Mouse (Mus musculus): ENCODE results near the gene Gm5741. TPM values are rescaled to one million over a fixed set of nuclear protein-coding genes. Genes with fewer than 3 reads are reported as not detected.

The Gm5741 gene
- polyA plus RNA-seq, 1 experiment from 2014 or later = not detected

GRCm38 (mm10) chr8:85035728-85036310 is 32.0 kb downstream of the Gm5741 start:
- peaks cover 34% of the 10 kb centered on the region for H3K4me1 ChIP-seq
- peaks cover 51% of the 10 kb centered on the region for H3K36me3 ChIP-seq
- peak overlapping the region; percentile 99 for H3K27ac ChIP-seq
- DNase-seq (ENCODE audit: low spot score) = peak; percentile 51
- H3K9me3 ChIP-seq (replicated peaks) = no peaks in the 10 kb centered on the region
- H3K4me3 ChIP-seq = peak overlapping the region; percentile 81
- no peaks in the 10 kb centered on the region for H3K27me3 ChIP-seq (ENCODE audit: low read depth, poor library complexity, severe bottlenecking)
- WGBS = 2% methylated on average over 15 of the region's 15 CpGs

GRCm38 (mm10) chr8:85035165-85035727 is 32.5 kb downstream of the Gm5741 start:
- H3K27ac ChIP-seq = peak overlapping the region; percentile 99
- 8% methylated on average over 12 of the region's 12 CpGs for WGBS
- H3K36me3 ChIP-seq = peaks cover 51% of the 10 kb centered on the region

GRCm38 (mm10) chr8:85034764-85035163 is 33.0 kb downstream of the Gm5741 start:
- H3K4me1 ChIP-seq = peaks cover 34% of the 10 kb centered on the region
- no peaks in the 10 kb centered on the region for H3K9me3 ChIP-seq (replicated peaks)
- H3K27me3 ChIP-seq (ENCODE audit: low read depth, poor library complexity, severe bottlenecking) = no peaks in the 10 kb centered on the region
- peak overlapping the region; percentile 99 for H3K27ac ChIP-seq
- peak overlapping the region; percentile 81 for H3K4me3 ChIP-seq
- peaks cover 51% of the 10 kb centered on the region for H3K36me3 ChIP-seq
- peak; percentile 83 for DNase-seq (ENCODE audit: low spot score)
- 4% methylated on average over 13 of the region's 13 CpGs for WGBS

More at GRCm38 (mm10) chr8:85035165-85035727, 32.5 kb downstream of the Gm5741 start:
- peak overlapping the region; percentile 81 for H3K4me3 ChIP-seq
- H3K4me1 ChIP-seq = peaks cover 34% of the 10 kb centered on the region
- no peaks in the 10 kb centered on the region for H3K9me3 ChIP-seq (replicated peaks)
- no peak for DNase-seq (ENCODE audit: low spot score)
- no peaks in the 10 kb centered on the region for H3K27me3 ChIP-seq (ENCODE audit: low read depth, poor library complexity, severe bottlenecking)

DNA sequence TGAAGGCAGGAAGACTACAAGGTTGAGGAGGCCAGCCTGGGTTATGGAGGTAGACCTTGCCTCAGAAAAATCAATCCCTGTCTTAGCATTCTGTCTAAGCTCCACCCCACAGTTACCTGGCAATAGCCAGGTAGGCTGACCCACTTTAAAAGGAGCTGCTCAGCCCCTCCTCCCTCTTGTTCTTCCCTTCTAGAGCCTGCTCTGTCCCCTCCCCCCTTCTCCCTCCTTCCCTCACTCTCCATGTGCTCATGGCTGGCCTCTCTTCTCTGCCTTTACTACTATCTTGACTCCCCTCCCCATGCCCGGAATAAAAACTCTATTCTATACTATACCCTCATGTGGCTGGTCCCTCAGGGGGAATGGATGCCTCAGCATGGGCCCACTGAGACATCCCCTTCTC is 33.9 kb downstream of the Gm5741 start:
- Histone ChIP-seq H3K36me3 (peaks cover 54% of the 10 kb centered on the region), H3K4me3 (0 out of 2 replicates have a peak overlapping the region, but pooled peaks have one; percentile 81)
- WGBS = 39% methylated on average over 1 of the region's 1 CpGs

GRCm38 (mm10) chr8:85032622-85033311 is 35.0 kb downstream of the Gm5741 start:
- whole genome bisulfite sequencing = 89% methylated on average over 4 of the region's 4 CpGs
- no peaks in the 10 kb centered on the region for H3K27me3 ChIP-seq (ENCODE audit: low read depth, poor library complexity, severe bottlenecking)
- peaks cover 58% of the 10 kb centered on the region for H3K36me3 ChIP-seq
- no peak overlapping the region for H3K27ac ChIP-seq
- no peak for DNase-seq (ENCODE audit: low spot score)
- H3K9me3 ChIP-seq (replicated peaks) = no peaks in the 10 kb centered on the region
- H3K4me1 ChIP-seq = peaks cover 37% of the 10 kb centered on the region
- no peak overlapping the region for H3K4me3 ChIP-seq

More for the DNA sequence above, 33.9 kb downstream of the Gm5741 start:
- DNase-seq (ENCODE audit: low spot score) = no peak
- peaks cover 37% of the 10 kb centered on the region for H3K4me1 ChIP-seq
- no peaks in the 10 kb centered on the region for H3K9me3 ChIP-seq (replicated peaks)
- no peak overlapping the region for H3K27ac ChIP-seq
- H3K27me3 ChIP-seq (ENCODE audit: low read depth, poor library complexity, severe bottlenecking) = no peaks in the 10 kb centered on the region

- H3K4me1 ChIP-seq = peaks cover 37% of the 10 kb centered on the region
- peak overlapping the region; percentile 89 for H3K4me3 ChIP-seq
- DNase-seq (ENCODE audit: low spot score) = no peak
- no peaks in the 10 kb centered on the region for H3K9me3 ChIP-seq (replicated peaks)
- H3K36me3 ChIP-seq = peaks cover 56% of the 10 kb centered on the region
- WGBS = 91% methylated on average over 14 of the region's 14 CpGs
- no peak overlapping the region for H3K27ac ChIP-seq
- no peaks in the 10 kb centered on the region for H3K27me3 ChIP-seq (ENCODE audit: low read depth, poor library complexity, severe bottlenecking)
These were observed 38.5 kb downstream of the Gm5741 start for GRCm38 (mm10) chr8:85029271-85029670.

- no peaks in the 10 kb centered on the region for H3K9me3 ChIP-seq (replicated peaks)
- H3K4me3 ChIP-seq = peak overlapping the region; percentile 89
- no peak for DNase-seq (ENCODE audit: low spot score)
- WGBS = 43% methylated on average over 2 of the region's 2 CpGs
- peaks cover 39% of the 10 kb centered on the region for H3K4me1 ChIP-seq
- H3K27me3 ChIP-seq (ENCODE audit: low read depth, poor library complexity, severe bottlenecking) = no peaks in the 10 kb centered on the region
- H3K27ac ChIP-seq = peak overlapping the region; percentile 96; the same call in 1 of the 2 replicates
- H3K36me3 ChIP-seq = peaks cover 56% of the 10 kb centered on the region
These were observed 39.9 kb downstream of the Gm5741 start for GRCm38 (mm10) chr8:85027922-85028321.

GRCm38 (mm10) chr8:85027516-85027855 is 40.3 kb downstream of the Gm5741 start:
- Histone ChIP-seq H3K27me3 (ENCODE audit: low read depth, poor library complexity, severe bottlenecking) (no peaks in the 10 kb centered on the region), H3K27ac (peak overlapping the region; percentile 96), H3K36me3 (peaks cover 56% of the 10 kb centered on the region), H3K4me3 (peak overlapping the region; percentile 89), H3K4me1 (peaks cover 39% of the 10 kb centered on the region), H3K9me3 (replicated peaks) (no peaks in the 10 kb centered on the region)
- 2% methylated on average over 13 of the region's 13 CpGs for WGBS
- DNase-seq (ENCODE audit: low spot score) = no peak

- no peaks in the 10 kb centered on the region for H3K27me3 ChIP-seq (ENCODE audit: low read depth, poor library complexity, severe bottlenecking)
- DNase-seq (ENCODE audit: low spot score) = peak; percentile 94
- H3K27ac ChIP-seq = peak within 1 kb of the TSS; percentile 96
- no peaks in the 10 kb centered on the region for H3K9me3 ChIP-seq (replicated peaks)
- peak within 1 kb of the TSS; percentile 89 for H3K4me3 ChIP-seq
- H3K4me1 ChIP-seq = peaks cover 39% of the 10 kb centered on the region
- peaks cover 56% of the 10 kb centered on the region for H3K36me3 ChIP-seq
- WGBS = under 1% methylated on average over 69 of the region's 75 CpGs
These were observed 40.9 kb downstream of the Gm5741 start, which contains the start of gene Trir for GRCm38 (mm10) chr8:85026670-85027515. TSS of gene Trir (plus strand) at chr8:85026823.

DNA sequence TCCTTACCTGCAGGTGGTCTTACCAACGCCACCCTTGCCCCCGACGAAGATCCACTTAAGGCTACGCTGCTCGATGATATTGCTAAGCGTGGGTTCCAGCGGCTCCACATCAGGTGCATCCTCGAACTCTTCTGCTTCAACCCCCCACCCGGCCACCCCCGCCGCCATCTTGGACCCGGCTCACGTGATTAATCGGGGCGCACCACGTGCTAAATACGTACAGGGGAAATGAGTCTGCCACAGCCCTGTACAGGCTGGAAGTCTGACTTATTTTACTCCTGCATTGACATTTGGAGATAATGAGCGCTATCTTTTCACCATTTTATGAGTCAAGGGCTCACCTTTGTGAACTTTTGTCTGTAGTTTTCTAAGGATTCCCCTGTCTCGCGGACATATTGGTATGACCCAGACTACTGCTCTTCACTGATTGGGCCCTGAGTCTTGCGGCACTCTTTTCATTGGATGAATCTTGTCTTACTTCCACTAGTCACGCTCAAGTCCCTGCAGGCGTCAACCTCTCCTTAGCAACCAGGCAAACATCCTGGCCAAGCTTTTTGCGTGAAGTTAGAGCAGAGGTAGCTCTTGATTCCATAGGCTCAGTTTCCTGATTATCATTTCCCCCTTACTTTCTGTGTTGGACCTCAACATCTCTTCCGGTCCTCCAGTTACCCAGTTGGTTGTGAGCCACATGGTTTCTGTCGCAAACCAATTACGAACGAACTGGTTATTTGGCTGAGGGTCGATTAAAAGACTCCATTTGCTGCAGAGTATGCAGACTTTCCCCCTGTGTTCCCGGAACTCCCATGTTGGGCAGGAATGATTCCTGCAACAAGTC is 42.5 kb downstream of the Gm5741 start, which contains the start of gene Asna1:
Gene Asna1 (minus strand): TSS at position 184 of the 835 bp plus-strand sequence.
- Histone ChIP-seq H3K27ac (peak within 1 kb of the TSS; percentile 96), H3K4me1 (peaks cover 39% of the 10 kb centered on the region), H3K36me3 (peaks cover 57% of the 10 kb centered on the region), H3K27me3 (ENCODE audit: low read depth, poor library complexity, severe bottlenecking) (no peaks in the 10 kb centered on the region), H3K9me3 (replicated peaks) (no peaks in the 10 kb centered on the region), H3K4me3 (peak within 1 kb of the TSS; percentile 89)
- 7% methylated on average over 30 of the region's 30 CpGs for WGBS
- DNase-seq (ENCODE audit: low spot score) = peak; percentile 89

DNA sequence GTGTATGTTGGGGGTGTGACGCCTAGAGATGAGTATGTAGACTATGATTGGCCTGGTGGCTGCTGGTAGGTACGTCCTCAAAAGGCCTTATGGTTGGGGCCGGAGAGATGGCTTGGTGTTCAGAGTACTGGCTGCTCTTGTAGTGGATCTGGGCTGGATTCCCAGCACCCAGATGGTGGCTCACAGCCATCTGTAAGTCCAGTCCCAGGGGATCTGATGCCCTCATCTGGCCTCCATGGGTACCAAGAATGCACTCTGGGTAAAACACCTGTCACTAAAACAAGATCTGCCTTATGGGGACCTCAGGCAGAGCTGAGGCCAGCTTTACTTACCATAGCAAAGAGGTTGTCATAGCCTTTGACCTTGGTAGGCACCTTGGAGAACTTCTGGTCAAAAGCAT is 43.9 kb downstream of the Gm5741 start:
- no peak for DNase-seq (ENCODE audit: low spot score)
- Histone ChIP-seq H3K27me3 (ENCODE audit: low read depth, poor library complexity, severe bottlenecking) (no peaks in the 10 kb centered on the region), H3K9me3 (replicated peaks) (no peaks in the 10 kb centered on the region), H3K36me3 (peaks cover 57% of the 10 kb centered on the region), H3K4me1 (peaks cover 32% of the 10 kb centered on the region), H3K4me3 (peak overlapping the region; percentile 89), H3K27ac (no peak overlapping the region)
- WGBS = 94% methylated on average over 3 of the region's 3 CpGs

Measured in limb, embryonic 10.5 days (tissue).